Mouse (Mus musculus): ENCODE measurements around the gene Pex5. TPM values are rescaled to one million over a fixed set of nuclear protein-coding genes. Genes with fewer than 3 reads are reported as not detected.

The Pex5 gene
- polyA plus RNA-seq, 1 experiment, result 31.0 TPM

DNA sequence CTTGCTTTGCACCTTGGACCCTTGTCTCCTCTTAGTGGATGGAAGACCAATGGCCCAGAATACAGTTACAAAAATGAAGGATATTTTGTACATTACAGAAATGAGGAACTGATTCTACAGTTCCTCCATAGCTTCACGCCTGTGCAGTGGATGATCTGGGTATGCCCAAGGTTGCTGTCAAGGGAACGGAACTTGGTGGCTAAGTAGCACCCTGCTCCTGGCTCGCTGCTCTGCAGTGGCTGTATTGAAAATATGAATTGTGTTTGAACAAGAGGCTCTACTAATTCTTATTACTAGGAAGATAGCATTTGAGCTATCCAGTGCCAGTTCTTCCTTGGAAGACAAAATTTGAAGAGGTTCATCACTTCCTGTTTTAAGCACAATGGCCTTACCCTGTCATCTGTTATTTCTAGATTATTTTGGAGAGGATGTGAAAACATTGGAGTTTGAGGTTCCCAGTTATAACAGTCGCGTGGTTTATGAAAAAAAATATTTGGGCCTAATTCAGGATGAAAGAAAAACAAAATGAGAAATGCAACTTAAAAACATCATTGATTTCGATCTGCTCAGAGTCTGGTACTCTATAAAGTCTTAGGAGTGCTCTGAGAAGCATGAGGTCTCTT is 41.2 kb downstream of the Pex5 start:
- no peak for TF ChIP-seq CTCF (IDR thresholded peaks at IDR 0.05; ENCODE audit: low read depth, low read length)
- TF ChIP-seq EP300 (IDR thresholded peaks at IDR 0.05; ENCODE audit: insufficient read depth, low read depth, low read length), result no peak
- TF ChIP-seq POLR2A (IDR thresholded peaks at IDR 0.05; ENCODE audit: insufficient read depth, low read length), result no peak
- no peaks in the 10 kb centered on the region for H3K27me3 ChIP-seq (ENCODE audit: control insufficient read depth, insufficient read depth, low read length, poor library complexity, severe bottlenecking)

DNA sequence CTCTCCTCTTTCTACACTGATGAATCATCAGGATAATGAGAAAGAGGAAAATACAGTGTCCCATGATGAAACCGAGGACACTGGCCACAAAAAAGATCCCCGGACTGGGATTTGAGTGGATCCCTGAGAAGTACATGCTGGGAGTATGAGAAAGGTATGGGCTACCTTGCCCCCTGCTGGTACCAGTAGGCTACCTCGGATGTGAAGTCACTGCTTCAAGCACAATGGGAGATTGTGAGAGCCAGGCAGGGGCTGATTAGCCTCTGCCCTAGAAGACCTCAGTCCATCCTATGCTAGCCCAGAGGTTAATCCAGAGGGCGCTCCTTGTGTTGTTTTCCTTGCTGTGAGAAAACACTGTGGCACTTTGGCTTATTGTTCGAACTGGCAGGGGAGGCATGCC is 50.5 kb downstream of the Pex5 start:
- H3K9ac ChIP-seq (ENCODE audit: low read depth, poor library complexity, severe bottlenecking), result no peak overlapping the region
- no peak for TF ChIP-seq POLR2A (IDR thresholded peaks at IDR 0.05; ENCODE audit: insufficient read depth, low read length)
- TF ChIP-seq CTCF (IDR thresholded peaks at IDR 0.05; ENCODE audit: low read depth, low read length), result no peak
- no peak for TF ChIP-seq EP300 (IDR thresholded peaks at IDR 0.05; ENCODE audit: insufficient read depth, low read depth, low read length)
- no peak overlapping the region for H3K27ac ChIP-seq (ENCODE audit: insufficient read depth, low read length)
- no peaks in the 10 kb centered on the region for H3K27me3 ChIP-seq (ENCODE audit: control insufficient read depth, insufficient read depth, low read length, poor library complexity, severe bottlenecking)
- no peaks in the 10 kb centered on the region for H3K4me1 ChIP-seq (ENCODE audit: control insufficient read depth, insufficient read depth, low read length)
- H3K36me3 ChIP-seq (ENCODE audit: control insufficient read depth, insufficient read depth, low read length, poor library complexity, severe bottlenecking), result no peaks in the 10 kb centered on the region
- no peak overlapping the region for H3K4me3 ChIP-seq (ENCODE audit: low read depth, low read length)
- no peaks in the 10 kb centered on the region for H3K9me3 ChIP-seq (replicated peaks; ENCODE audit: control insufficient read depth, insufficient read depth, low read length, poor library complexity, severe bottlenecking)

More for the DNA sequence above, 41.2 kb downstream of the Pex5 start:
- Histone ChIP-seq H3K9ac (ENCODE audit: low read depth, poor library complexity, severe bottlenecking) (no peak overlapping the region), H3K4me3 (ENCODE audit: low read depth, low read length) (no peak overlapping the region), H3K4me1 (ENCODE audit: control insufficient read depth, insufficient read depth, low read length) (no peaks in the 10 kb centered on the region), H3K27ac (ENCODE audit: insufficient read depth, low read length) (no peak overlapping the region), H3K36me3 (ENCODE audit: control insufficient read depth, insufficient read depth, low read length, poor library complexity, severe bottlenecking) (no peaks in the 10 kb centered on the region), H3K9me3 (replicated peaks; ENCODE audit: control insufficient read depth, insufficient read depth, low read length, poor library complexity, severe bottlenecking) (no peaks in the 10 kb centered on the region)

DNA sequence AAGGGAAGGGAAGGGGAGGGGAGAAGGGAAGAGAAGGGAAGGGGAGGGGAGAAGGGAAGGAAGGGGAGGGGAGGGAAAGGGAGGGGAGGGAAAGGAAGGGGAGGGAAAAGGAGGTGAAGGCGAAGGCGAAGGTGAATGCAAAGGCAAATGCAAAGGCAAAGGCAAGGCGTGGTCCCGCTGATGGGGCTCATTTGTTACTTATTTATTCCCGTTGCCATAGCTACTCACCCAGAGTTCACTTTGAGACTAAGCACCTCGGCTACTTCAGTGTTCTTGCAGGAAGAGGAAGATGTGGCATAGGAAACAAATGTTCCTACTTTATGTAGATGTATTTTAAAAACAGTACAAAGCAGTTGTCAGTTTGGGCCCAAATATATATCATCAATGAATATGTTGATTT is 54.3 kb downstream of the Pex5 start:
- H3K9me3 ChIP-seq (replicated peaks; ENCODE audit: control insufficient read depth, insufficient read depth, low read length, poor library complexity, severe bottlenecking), result no peaks in the 10 kb centered on the region
- no peak overlapping the region for H3K27ac ChIP-seq (ENCODE audit: insufficient read depth, low read length)
- H3K4me1 ChIP-seq (ENCODE audit: control insufficient read depth, insufficient read depth, low read length), result no peaks in the 10 kb centered on the region
- H3K36me3 ChIP-seq (ENCODE audit: control insufficient read depth, insufficient read depth, low read length, poor library complexity, severe bottlenecking), result no peaks in the 10 kb centered on the region
- TF ChIP-seq POLR2A (IDR thresholded peaks at IDR 0.05; ENCODE audit: insufficient read depth, low read length), result no peak
- TF ChIP-seq EP300 (IDR thresholded peaks at IDR 0.05; ENCODE audit: insufficient read depth, low read depth, low read length), result no peak
- no peak for TF ChIP-seq CTCF (IDR thresholded peaks at IDR 0.05; ENCODE audit: low read depth, low read length)
- H3K4me3 ChIP-seq (ENCODE audit: low read depth, low read length), result no peak overlapping the region
- H3K9ac ChIP-seq (ENCODE audit: low read depth, poor library complexity, severe bottlenecking), result no peak overlapping the region
- no peaks in the 10 kb centered on the region for H3K27me3 ChIP-seq (ENCODE audit: control insufficient read depth, insufficient read depth, low read length, poor library complexity, severe bottlenecking)

DNA sequence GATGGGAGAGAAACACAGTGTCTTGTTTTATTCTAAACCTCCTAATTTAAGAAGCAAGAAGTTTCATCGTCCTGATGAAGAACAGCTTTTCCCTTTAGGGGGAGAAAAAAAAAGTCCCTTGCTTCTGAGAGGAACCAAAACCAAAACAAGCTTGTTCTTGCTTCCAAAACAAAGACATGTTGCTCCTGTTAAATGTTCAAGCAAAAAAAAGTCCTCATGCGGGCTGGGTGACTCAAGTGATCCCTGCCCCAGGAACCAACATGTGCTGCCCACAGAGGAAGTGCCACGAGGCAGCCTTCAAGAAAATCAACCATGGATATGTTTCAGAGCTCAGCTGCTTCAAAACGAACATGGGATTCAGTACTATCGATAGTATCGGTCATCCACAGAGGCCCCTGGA is 55.9 kb downstream of the Pex5 start:
- Histone ChIP-seq H3K27me3 (ENCODE audit: control insufficient read depth, insufficient read depth, low read length, poor library complexity, severe bottlenecking) (no peaks in the 10 kb centered on the region), H3K4me1 (ENCODE audit: control insufficient read depth, insufficient read depth, low read length) (no peaks in the 10 kb centered on the region), H3K9me3 (replicated peaks; ENCODE audit: control insufficient read depth, insufficient read depth, low read length, poor library complexity, severe bottlenecking) (no peaks in the 10 kb centered on the region), H3K27ac (ENCODE audit: insufficient read depth, low read length) (no peak overlapping the region), H3K36me3 (ENCODE audit: control insufficient read depth, insufficient read depth, low read length, poor library complexity, severe bottlenecking) (no peaks in the 10 kb centered on the region), H3K4me3 (ENCODE audit: low read depth, low read length) (no peak overlapping the region), H3K9ac (ENCODE audit: low read depth, poor library complexity, severe bottlenecking) (no peak overlapping the region)
- TF ChIP-seq POLR2A (IDR thresholded peaks at IDR 0.05; ENCODE audit: insufficient read depth, low read length) (no peak), CTCF (IDR thresholded peaks at IDR 0.05; ENCODE audit: low read depth, low read length) (no peak), EP300 (IDR thresholded peaks at IDR 0.05; ENCODE audit: insufficient read depth, low read depth, low read length) (no peak)

DNA sequence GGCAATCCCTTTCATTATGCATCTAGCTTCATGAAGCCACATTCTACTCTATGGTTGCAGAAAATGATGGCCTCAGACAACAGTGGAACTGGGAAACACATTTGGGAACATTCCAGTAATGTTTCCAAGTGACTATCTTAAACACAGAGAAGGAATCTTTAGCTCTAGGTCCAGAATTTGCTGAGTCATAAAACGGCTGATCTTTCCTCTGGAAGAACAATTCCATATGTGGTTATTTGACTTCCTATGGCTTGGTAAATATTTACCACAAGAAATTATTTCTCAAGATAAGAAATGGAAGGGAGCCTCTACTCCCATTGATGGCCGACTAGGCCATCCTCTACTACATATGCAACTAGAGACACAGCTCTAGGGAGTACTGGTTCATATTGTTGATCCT is 61.6 kb downstream of the Pex5 start:
- H3K36me3 ChIP-seq (ENCODE audit: control insufficient read depth, insufficient read depth, low read length, poor library complexity, severe bottlenecking), result no peaks in the 10 kb centered on the region
- H3K9me3 ChIP-seq (replicated peaks; ENCODE audit: control insufficient read depth, insufficient read depth, low read length, poor library complexity, severe bottlenecking), result no peaks in the 10 kb centered on the region
- H3K4me1 ChIP-seq (ENCODE audit: control insufficient read depth, insufficient read depth, low read length), result no peaks in the 10 kb centered on the region
- TF ChIP-seq CTCF (IDR thresholded peaks at IDR 0.05; ENCODE audit: low read depth, low read length) (no peak), EP300 (IDR thresholded peaks at IDR 0.05; ENCODE audit: insufficient read depth, low read depth, low read length) (no peak), POLR2A (IDR thresholded peaks at IDR 0.05; ENCODE audit: insufficient read depth, low read length) (no peak)
- no peak overlapping the region for H3K27ac ChIP-seq (ENCODE audit: insufficient read depth, low read length)
- H3K9ac ChIP-seq (ENCODE audit: low read depth, poor library complexity, severe bottlenecking), result no peak overlapping the region
- no peak overlapping the region for H3K4me3 ChIP-seq (ENCODE audit: low read depth, low read length)
- H3K27me3 ChIP-seq (ENCODE audit: control insufficient read depth, insufficient read depth, low read length, poor library complexity, severe bottlenecking), result no peaks in the 10 kb centered on the region

Other genes with a start within 250 kb of the Pex5 start
- gene Vmn2r27, start 183.2 kb downstream of the Pex5 start, polyA plus RNA-seq (2011; ENCODE audit: insufficient read depth, insufficient read length, low read depth, missing spikeins), result not detected in 2 replicates
- gene Cd163, start 110.4 kb downstream of the Pex5 start, polyA plus RNA-seq (2011; ENCODE audit: insufficient read depth, insufficient read length, low read depth, missing spikeins), result 0.28 and 0.32 TPM in 2 replicates
- 17.1 and 25.6 TPM in 2 replicates for gene Clstn3, start 49.7 kb upstream of the Pex5 start, polyA plus RNA-seq (2011; ENCODE audit: insufficient read depth, insufficient read length, low read depth, missing spikeins)
- 0.79 and 1.3 TPM in 2 replicates for gene C1rl, start 78.0 kb upstream of the Pex5 start, polyA plus RNA-seq (2011; ENCODE audit: insufficient read depth, insufficient read length, low read depth, missing spikeins)
- gene C1ra, start 97.3 kb upstream of the Pex5 start, polyA plus RNA-seq (2011; ENCODE audit: insufficient read depth, insufficient read length, low read depth, missing spikeins), result 0.27 TPM in 1 of 2 replicates, not detected in the other
- gene C1s1, start 127.3 kb upstream of the Pex5 start, polyA plus RNA-seq (2011; ENCODE audit: insufficient read depth, insufficient read length, low read depth, missing spikeins), result 3.4 and 3.9 TPM in 2 replicates
- not detected in 2 replicates for gene C1rb, start 155.2 kb upstream of the Pex5 start, polyA plus RNA-seq (2011; ENCODE audit: insufficient read depth, insufficient read length, low read depth, missing spikeins)
- 0.49 TPM in 1 of 2 replicates, not detected in the other for gene C1s2, start 221.0 kb upstream of the Pex5 start, polyA plus RNA-seq (2011; ENCODE audit: insufficient read depth, insufficient read length, low read depth, missing spikeins)
- gene Lpcat3, start 248.0 kb upstream of the Pex5 start, polyA plus RNA-seq (2011; ENCODE audit: insufficient read depth, insufficient read length, low read depth, missing spikeins), result 69.3 and 73.8 TPM in 2 replicates

Data from ES-Bruce4 (cell line).